Mouse (Mus musculus) spleen, adult 10 weeks (tissue): Measurements from ENCODE around the gene Panx1. TPM values are rescaled to one million over a fixed set of nuclear protein-coding genes. Genes with fewer than 3 reads are reported as not detected.

Experiments used
- polyA plus RNA-seq: library from polyadenylated mRNA; stranded (reverse); fragments of 350-450 nt; fragmentation: Illumina TruSeq; extraction: RNeasy Lipid Tissue Mini Kit (QIAGEN cat#74804); gene quantifications from one replicate; pipeline ENCODE4 v1.2.3, GENCODE M21; 2015; ENCODE audit warnings: low replicate concordance; ENCODE audit not compliant: insufficient read depth

Panx1 gene
- polyA plus RNA-seq: 46.8 TPM

GRCm38 (mm10) chr9:15045084-15045669, at the start of gene Panx1:
TSS of gene Panx1 (minus strand) at chr9:15045478.

Other genes with a start within 250 kb of the Panx1 start
- 2.3 TPM for gene Gpr83, start 185.3 kb downstream of the Panx1 start, polyA plus RNA-seq
- 9.8 TPM for gene Izumo1r, start 141.5 kb downstream of the Panx1 start, polyA plus RNA-seq
- not detected for gene Hephl1, start 66.6 kb upstream of the Panx1 start, polyA plus RNA-seq
- 0.52 TPM for gene Vstm5, start 193.6 kb upstream of the Panx1 start, polyA plus RNA-seq
- gene Med17, start 234.5 kb upstream of the Panx1 start, polyA plus RNA-seq: 49.4 TPM